Mouse (Mus musculus): ENCODE results near the gene Col20a1. TPM values are rescaled to one million over a fixed set of nuclear protein-coding genes. Genes with fewer than 3 reads are reported as not detected.

Col20a1 gene
- total RNA-seq (2023) = 1 to 10 TPM; 1.3 to 2.0 TPM

DNA sequence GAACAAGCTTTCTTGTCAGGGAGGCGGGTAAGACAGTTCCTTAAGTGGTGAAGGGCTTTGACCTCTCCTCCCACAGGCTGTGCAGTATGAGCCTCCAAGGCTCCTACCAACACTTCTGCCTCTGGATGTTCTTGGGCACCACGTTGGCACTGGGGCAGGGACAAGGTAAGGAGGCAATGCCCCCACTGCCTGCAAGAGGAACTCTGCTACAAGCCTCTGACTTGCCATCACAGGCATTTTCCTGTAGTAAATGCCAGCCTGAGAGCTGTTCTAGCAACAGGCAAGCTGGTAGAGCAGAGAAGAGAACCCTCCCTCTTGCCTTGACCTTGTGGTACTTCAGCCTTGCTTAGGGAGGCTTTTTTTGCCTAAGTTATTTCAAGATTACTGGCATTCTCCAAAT, at the start of gene Col20a1:
Gene Col20a1, plus strand, starts transcription at position 87 of the 400 bp plus-strand sequence.

DNA sequence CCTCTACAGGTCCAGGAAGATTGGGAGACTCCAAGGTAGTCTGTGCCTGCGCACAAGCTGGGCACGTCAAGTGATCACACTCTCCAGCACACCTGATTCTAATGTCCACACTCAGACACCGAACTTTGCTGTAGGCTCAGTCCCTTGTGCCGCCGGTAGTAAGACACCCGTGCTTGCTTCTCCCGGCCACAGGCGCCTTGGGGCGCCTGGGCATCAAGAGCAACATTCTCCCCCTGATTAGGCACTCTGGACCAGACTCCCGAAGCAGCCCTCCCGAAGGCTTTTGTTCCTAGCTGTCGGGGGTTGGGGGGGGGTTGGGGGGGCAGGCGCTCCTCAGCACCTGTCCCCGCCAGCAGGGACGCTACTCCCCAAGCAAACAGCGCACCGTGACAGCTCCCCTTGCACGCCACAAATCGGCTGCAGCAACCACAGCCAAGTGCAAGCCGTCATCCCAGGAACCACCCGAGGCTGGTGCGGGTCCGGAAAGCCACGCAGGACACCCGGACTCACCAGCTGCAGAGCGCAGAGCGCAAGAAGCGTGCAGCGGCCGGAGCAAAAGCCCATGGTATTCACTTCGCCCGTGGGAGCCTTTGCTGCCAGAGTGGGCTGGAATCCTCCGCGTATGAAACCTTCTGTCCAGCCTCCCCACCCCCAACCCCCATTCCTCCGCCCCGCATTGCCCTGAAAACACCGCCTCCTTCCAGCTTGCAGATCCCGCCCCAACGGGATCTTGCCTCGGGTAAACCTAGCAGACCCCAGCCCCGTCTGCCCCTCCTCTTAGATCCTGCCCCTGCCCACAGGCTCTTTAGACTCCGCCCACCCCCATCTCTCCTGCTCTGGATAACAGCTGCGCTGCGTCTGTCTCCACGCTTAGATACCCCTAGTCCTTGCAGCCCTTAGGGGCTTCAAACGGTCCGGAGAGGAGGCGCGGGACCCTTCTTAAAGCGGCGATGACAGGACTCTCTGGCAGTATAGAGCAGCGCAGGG, 32.0 kb upstream of the Col20a1 start, which contains the start of gene Nkain4:
Gene Nkain4, minus strand, starts transcription at position 639 of the 987 bp plus-strand sequence.

DNA sequence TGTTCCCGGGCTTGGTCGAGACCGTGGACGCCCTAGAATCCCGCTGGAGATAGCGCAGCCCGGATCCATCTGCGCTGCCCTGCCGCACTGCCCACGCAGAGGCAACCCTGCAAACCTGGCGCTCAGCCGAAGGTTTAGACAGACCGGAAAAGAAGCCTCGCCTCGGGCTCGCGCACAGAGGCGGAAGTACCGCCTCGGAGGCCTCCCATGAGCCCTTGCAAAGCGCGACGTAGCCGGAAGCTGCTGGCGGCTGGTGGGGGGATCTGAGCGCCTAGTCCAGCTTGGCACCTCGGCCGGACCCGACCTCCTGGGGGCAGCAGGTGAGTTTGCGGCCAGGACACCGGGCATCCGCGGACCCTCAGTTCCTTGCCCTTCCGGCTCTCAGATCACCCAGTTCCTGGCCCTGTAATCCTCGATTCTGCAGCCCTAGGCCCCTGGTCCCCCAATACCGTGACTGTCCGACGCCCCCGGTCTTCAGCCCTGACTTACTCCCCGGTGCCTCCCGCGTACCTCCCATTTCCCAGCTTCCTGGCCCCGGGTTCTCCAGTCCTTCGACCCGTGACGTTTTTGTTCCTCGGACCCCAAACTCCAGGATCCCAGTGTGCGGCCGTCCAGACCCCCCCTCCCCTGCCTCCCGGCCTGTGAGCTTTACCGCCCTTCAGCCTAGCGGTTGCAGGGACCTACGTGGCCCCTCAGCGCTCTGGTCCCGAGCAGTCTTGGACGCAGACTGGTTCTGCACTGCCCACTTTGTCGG, 19.1 kb upstream of the Col20a1 start, which contains the start of gene Arfgap1:
Gene Arfgap1, plus strand, starts transcription at position 216 of the 754 bp plus-strand sequence.

DNA sequence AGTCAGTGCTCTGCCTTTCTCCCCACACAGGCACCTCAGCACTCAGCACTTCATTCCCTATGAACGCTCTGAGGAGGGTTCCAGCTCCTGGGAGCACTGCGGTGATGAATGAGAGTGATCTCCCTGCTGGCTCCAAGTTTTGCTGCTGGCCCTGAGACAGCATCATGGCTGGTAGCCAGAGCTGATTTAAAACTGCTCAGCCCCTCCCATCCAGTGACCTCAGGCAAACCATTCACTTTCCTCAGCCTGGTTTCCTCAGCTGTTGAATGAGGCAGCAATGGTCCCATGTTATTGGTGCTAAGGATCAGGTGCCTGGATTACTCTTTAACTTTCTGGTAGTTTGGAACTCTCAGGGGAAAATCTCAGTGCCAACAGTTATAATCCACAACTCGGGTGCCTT, 57.1 kb downstream of the Col20a1 start, which contains the start of gene Chrna4:
Gene Chrna4, minus strand, starts transcription at position 110 of the 400 bp plus-strand sequence.

Other genes starting within 250 kb of the Col20a1 start
- gene Bhlhe23, start 209.6 kb upstream of the Col20a1 start, total RNA-seq (2023) = not detected
- gene Ythdf1, start 65.6 kb upstream of the Col20a1 start, total RNA-seq (2023) = 10 to 100 TPM; 43.5 to 48.3 TPM
- gene Birc7, start 57.5 kb upstream of the Col20a1 start, total RNA-seq (2023) = not detected
- gene Nkain4, start 31.8 kb upstream of the Col20a1 start, total RNA-seq (2023) = not detected
- 10 to 100 TPM; 43.4 to 45.8 TPM for gene Arfgap1, start 19.3 kb upstream of the Col20a1 start, total RNA-seq (2023)
- gene Chrna4, start 57.0 kb downstream of the Col20a1 start, total RNA-seq (2023) = not detected
- gene Kcnq2, start 148.8 kb downstream of the Col20a1 start, total RNA-seq (2023) = under 1 TPM in 1 of 2 experiments, not detected in 1; 0.20 TPM
- gene Eef1a2, start 170.5 kb downstream of the Col20a1 start, total RNA-seq (2023) = not detected
- gene Ppdpf, start 200.7 kb downstream of the Col20a1 start, total RNA-seq (2023) = 10 to 100 TPM; 19.0 to 24.2 TPM
- not detected for gene Ptk6, start 216.3 kb downstream of the Col20a1 start, total RNA-seq (2023)
- gene Srms, start 226.7 kb downstream of the Col20a1 start, total RNA-seq (2023) = not detected
- not detected for gene Fndc11, start 233.5 kb downstream of the Col20a1 start, total RNA-seq (2023)

Measured in neutrophil, adult 83 days (primary cell).